Mouse (Mus musculus) olfactory bulb, adult 2 months (tissue): ENCODE results near the gene Kank2.

Experiments used
- CTCF ChIP-seq: fragments of 200-500 bp; IDR thresholded peaks from 2 replicates; pipeline ENCODE4 v1.5.1; 2012; ENCODE audit warnings: low read depth, mild to moderate bottlenecking, low read length, moderate library complexity; ENCODE audit not compliant: insufficient read depth
- POLR2A ChIP-seq: fragments of 200-500 bp; IDR thresholded peaks from 2 replicates; pipeline ENCODE4 v1.6.1; 2012; ENCODE audit warnings: mild to moderate bottlenecking, low read depth, low read length, moderate library complexity; ENCODE audit not compliant: insufficient read depth

DNA sequence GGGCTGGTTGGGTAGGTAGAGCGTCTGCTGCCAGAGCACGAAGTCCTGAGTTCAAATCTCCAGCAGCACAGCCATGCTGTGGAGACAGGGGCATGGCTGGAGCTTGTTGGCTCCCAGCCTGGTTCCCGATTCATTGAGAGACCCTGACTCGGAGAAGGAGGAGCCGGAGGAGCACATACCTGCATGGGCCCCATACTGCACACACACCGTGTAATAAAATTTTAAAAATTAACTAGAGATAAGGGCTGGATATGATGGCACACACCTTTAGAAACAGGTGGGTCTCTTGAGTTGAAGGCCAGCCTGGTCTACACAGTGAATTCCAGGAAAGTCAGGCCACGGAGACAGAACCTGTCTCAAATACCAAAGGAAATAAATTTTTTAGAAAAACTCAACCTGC lies 64.6 kb downstream of the Kank2 start:
- TF ChIP-seq POLR2A (no peak), CTCF (no peak)
